Mouse (Mus musculus) gastrocnemius, adult 8-10 months (tissue): ENCODE measurements at regions not wholly inside any gene's neighbourhood (a gene's known extent, or its start where the extent isn't known, plus 50 kb on each side); places are given as distances from the start of the nearest gene placed in this dataset.
A peak's percentile ranks its signal among the peaks of the same experiment; 100 is the strongest.

Experiments
- DNase-seq, 2 experiments: peaks; one replicate each; pipeline ENCODE4 v3.0.0; 2022; ENCODE audit warnings: low spot score in 2 of 2

GRCm38 (mm10) chr15:102776218-102776850, 54.4 kb upstream of the Calcoco1 start:
- no peak for DNase-seq

GRCm38 (mm10) chr15:102780626-102781025, 58.6 kb upstream of the Calcoco1 start:
- no peak for DNase-seq

GRCm38 (mm10) chr15:102782988-102783799, 61.2 kb upstream of the Calcoco1 start:
- no peak for DNase-seq

- DNase-seq: peak; percentile 53 to 58
These were observed 63.3 kb upstream of the Calcoco1 start for GRCm38 (mm10) chr15:102785055-102785820.

- DNase-seq: no peak
These were observed 67.0 kb upstream of the Calcoco1 start for GRCm38 (mm10) chr15:102788846-102789518.

- DNase-seq: no peak
These were observed 75.1 kb upstream of the Calcoco1 start for GRCm38 (mm10) chr15:102797020-102797618.

- DNase-seq: no peak
These were observed 78.1 kb upstream of the Calcoco1 start for GRCm38 (mm10) chr15:102800049-102800448.

GRCm38 (mm10) chr15:102802265-102802813, 80.4 kb upstream of the Calcoco1 start:
- no peak for DNase-seq

- no peak for DNase-seq
These were observed 85.4 kb upstream of the Calcoco1 start for GRCm38 (mm10) chr15:102807353-102807752.

GRCm38 (mm10) chr15:102819181-102819580, 97.2 kb upstream of the Calcoco1 start:
- no peak for DNase-seq

GRCm38 (mm10) chr15:102839688-102840087, 81.2 kb upstream of the Hoxc13 start:
- no peak for DNase-seq

GRCm38 (mm10) chr15:102862374-102862773, 58.5 kb upstream of the Hoxc13 start:
- no peak for DNase-seq

GRCm38 (mm10) chr15:102866788-102867187, 54.1 kb upstream of the Hoxc13 start:
- DNase-seq: no peak
